Mouse (Mus musculus): Measurements from ENCODE around the gene Rhox4g.
"Not testable (repeated sequence)": the region's sequence is repeated elsewhere in the genome, so short reads cannot be mapped to it uniquely, and the experiment has no call there.

The Rhox4g gene

GRCm38 (mm10) chrX:37651227-37651626, at the start of gene Rhox4g:
Gene Rhox4g (minus strand): TSS chrX:37651327.
- not testable (repeated sequence) for DNase-seq (ENCODE audit: low spot score)

- DNase-seq (ENCODE audit: low spot score) = no peak
Observed at GRCm38 (mm10) chrX:37692261-37692660, 41.1 kb upstream of the Rhox4g start.

GRCm38 (mm10) chrX:37683031-37683715, 32.0 kb upstream of the Rhox4g start:
- DNase-seq (ENCODE audit: low spot score) = no peak

DNA sequence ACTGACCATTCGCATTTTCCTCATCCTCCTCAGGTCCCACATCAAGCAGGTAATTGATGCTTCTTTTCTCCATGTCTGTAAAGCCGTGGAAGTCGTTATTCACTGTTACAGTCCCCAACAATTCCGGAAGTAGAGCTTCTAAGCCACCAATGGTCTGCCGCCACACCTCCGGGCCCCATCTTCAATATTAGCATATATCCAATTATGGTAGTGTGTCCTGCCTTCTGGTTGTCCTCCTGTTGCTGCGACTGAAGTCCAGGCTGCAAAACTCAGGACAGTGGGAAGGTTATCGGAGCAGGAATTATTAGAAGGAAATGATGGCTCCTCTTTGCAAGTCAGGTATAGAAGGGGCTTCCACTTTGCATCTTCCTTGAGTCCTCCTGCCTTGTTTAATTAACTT, 22.1 kb upstream of the Rhox4g start, which contains the start of gene Rhox2h:
Gene Rhox2h, minus strand, starts transcription at position 101 of the 400 bp plus-strand sequence.
- not testable (repeated sequence) for DNase-seq (ENCODE audit: low spot score)

- DNase-seq (ENCODE audit: low spot score) = not testable (repeated sequence)
Observed at GRCm38 (mm10) chrX:37668664-37669063, 17.5 kb upstream of the Rhox4g start, which contains the start of gene Rhox3h. Gene Rhox3h (minus strand): TSS chrX:37668764.

GRCm38 (mm10) chrX:37643370-37643769, 7.8 kb downstream of the Rhox4g start, which contains the start of gene Rhox2g:
Gene Rhox2g (minus strand): TSS chrX:37643470.
- not testable (repeated sequence) for DNase-seq (ENCODE audit: low spot score)

- DNase-seq (ENCODE audit: low spot score) = not testable (repeated sequence)
Observed at GRCm38 (mm10) chrX:37628512-37628911, 22.6 kb downstream of the Rhox4g start, which contains the start of gene Rhox3g. Gene Rhox3g (minus strand): TSS chrX:37628612.

- DNase-seq (ENCODE audit: low spot score) = not testable (repeated sequence)
Observed at GRCm38 (mm10) chrX:37607604-37608003, 43.5 kb downstream of the Rhox4g start, which contains the start of gene Rhox4f. Gene Rhox4f (minus strand): TSS chrX:37607704.

Measured in embryo, embryonic 10.5 days (tissue).